Mouse (Mus musculus): ENCODE results near the gene Itprip.

GRCm38 (mm10) chr19:47884296-47885085 lies 34.6 kb downstream of the Itprip start:
- TF ChIP-seq CTCF (IDR thresholded peaks at IDR 0.05; ENCODE audit: extremely low read depth, insufficient read depth, low read length) (no peak), POLR2A (IDR thresholded peaks at IDR 0.05; ENCODE audit: extremely low read depth, insufficient read depth, low read length) (no peak)

Data from cortical plate, adult 2 months (tissue).